Mouse (Mus musculus) midbrain, embryonic 16.5 days (tissue): Measurements from ENCODE around the gene Nipsnap1. TPM values are rescaled to one million over a fixed set of nuclear protein-coding genes. Genes with fewer than 3 reads are reported as not detected.

Source experiments
- ATAC-seq: fragments of 200-750 bp; cut with Nextera tagmentation; 2 replicates; pipeline ENCODE4 v1.8.0; 2017; ENCODE audit warnings: moderate TSS enrichment
- H3K27ac ChIP-seq: fragments of 300-500 bp; sonication (generic); 2 replicates; pipeline ENCODE4 v1.5.1; 2014; ENCODE audit warnings: mild to moderate bottlenecking, low read length, mixed read lengths
- H3K27me3 ChIP-seq: fragments of 300-500 bp; sonication (generic); 2 replicates; pipeline ENCODE4 v1.6.1; 2014; ENCODE audit warnings: low read depth, low read length, mixed read lengths; ENCODE audit not compliant: control insufficient read depth, insufficient read depth
- H3K36me3 ChIP-seq: fragments of 300-500 bp; sonication (generic); 2 replicates; pipeline ENCODE4 v1.6.1; 2014; ENCODE audit warnings: mild to moderate bottlenecking, low read length, moderate library complexity, mixed read lengths; ENCODE audit not compliant: control insufficient read depth, insufficient read depth
- H3K4me1 ChIP-seq: fragments of 300-500 bp; sonication (generic); 2 replicates; pipeline ENCODE4 v1.6.1; 2014; ENCODE audit warnings: mild to moderate bottlenecking, low read length, mixed read lengths; ENCODE audit not compliant: control insufficient read depth, insufficient read depth
- H3K4me2 ChIP-seq: fragments of 300-500 bp; sonication (generic); 2 replicates; pipeline ENCODE4 v1.6.1; 2014; ENCODE audit warnings: mild to moderate bottlenecking, low read length, mixed read lengths
- H3K4me3 ChIP-seq: fragments of 300-500 bp; sonication (generic); 2 replicates; pipeline ENCODE4 v1.5.1; 2014; ENCODE audit warnings: low read depth, mild to moderate bottlenecking, low read length, moderate library complexity, mixed read lengths
- H3K9ac ChIP-seq: fragments of 300-500 bp; sonication (generic); 2 replicates; pipeline ENCODE4 v1.6.1; 2014; ENCODE audit warnings: low read depth, low read length, mixed read lengths
- H3K9me3 ChIP-seq: fragments of 300-500 bp; sonication (generic); replicated peaks from 2 replicates; pipeline ENCODE4 v1.6.1; 2014; ENCODE audit warnings: mild to moderate bottlenecking, low read length, mixed read lengths; ENCODE audit not compliant: control insufficient read depth, poor library complexity, severe bottlenecking
- WGBS: fragments of 180-500 bp; shearing (Covaris S2); extraction: QIAGEN DNeasy Blood & Tissue Kit; methylation state at CpG from one replicate; pipeline ENCODE4 v1.1.7; 2014; 5-methylcytosine and 5-hydroxymethylcytosine counted together
- microRNA-seq: library from miRNA; unstranded; fragments of <30 nt; microRNA quantifications from one replicate; pipeline ENCODE4, GENCODE M21; 2017
- polyA plus RNA-seq: library from polyadenylated mRNA; unstranded; fragments of >200 nt; fragmentation: Nextera tagmentation; extraction: Ambion mirVana; gene quantifications from 2 replicates; pipeline ENCODE4 v1.2.1, GENCODE M21; 2015

The Nipsnap1 gene
- polyA plus RNA-seq, 1 experiment from 2014 or later, result 146 TPM

DNA sequence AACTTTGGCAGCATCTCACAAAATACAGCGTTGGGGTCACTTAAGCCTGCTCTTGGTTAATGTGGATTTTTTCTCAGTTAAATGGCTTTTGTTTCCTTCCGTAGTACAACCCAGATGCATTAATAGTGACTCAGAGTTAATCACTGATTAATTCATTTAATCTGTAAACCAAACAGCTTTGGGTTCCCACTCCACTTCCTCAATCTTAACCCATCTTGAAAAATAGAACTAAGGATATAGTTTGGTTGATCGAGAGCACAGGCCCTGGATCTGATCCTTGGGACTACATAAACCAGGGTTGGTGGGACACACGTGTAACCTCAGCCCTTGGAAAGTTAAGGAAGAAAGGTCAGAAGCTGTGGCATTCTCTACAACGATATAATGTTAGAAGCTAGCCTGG lies 62.5 kb downstream of the Nipsnap1 start:
- Histone ChIP-seq H3K4me1 (no peaks in the 10 kb centered on the region; the same call in 1 of the 2 replicates), H3K36me3 (no peaks in the 10 kb centered on the region), H3K4me2 (no peak overlapping the region), H3K4me3 (no peak overlapping the region), H3K9ac (no peak overlapping the region), H3K27ac (no peak overlapping the region), H3K27me3 (no peaks in the 10 kb centered on the region), H3K9me3 (no peaks in the 10 kb centered on the region)
- WGBS, result 85% methylated on average over 5 of the region's 5 CpGs
- no peak for ATAC-seq

Small RNA genes lying within 50 kb of the gene (microRNA-seq; reads per million reads assigned to microRNA genes)
- 1.6 reads per million for gene Mir6918

Other genes starting within 250 kb of the Nipsnap1 start
- gene Ascc2, start 236.2 kb upstream of the Nipsnap1 start, polyA plus RNA-seq, result 20.5 and 22.1 TPM in 2 replicates
- 525 and 569 TPM in 2 replicates for gene Uqcr10, start 169.6 kb upstream of the Nipsnap1 start, polyA plus RNA-seq
- gene Zmat5, start 169.3 kb upstream of the Nipsnap1 start, polyA plus RNA-seq, result 49.4 and 51.3 TPM in 2 replicates
- 1.1 and 1.2 TPM in 2 replicates for gene Cabp7, start 127.2 kb upstream of the Nipsnap1 start, polyA plus RNA-seq
- gene Nf2, start 24.4 kb upstream of the Nipsnap1 start, polyA plus RNA-seq, result 63.3 and 68.6 TPM in 2 replicates
- 57.9 and 64.1 TPM in 2 replicates for gene Thoc5, start 21.4 kb downstream of the Nipsnap1 start, polyA plus RNA-seq
- 3.7 and 4.3 TPM in 2 replicates for gene Nefh, start 74.1 kb downstream of the Nipsnap1 start, polyA plus RNA-seq
- gene Ap1b1, start 112.9 kb downstream of the Nipsnap1 start, polyA plus RNA-seq, result 104 and 108 TPM in 2 replicates
- 1.1 and 1.2 TPM in 2 replicates for gene Rasl10a, start 184.2 kb downstream of the Nipsnap1 start, polyA plus RNA-seq
- 19.5 and 20.6 TPM in 2 replicates for gene Gas2l1, start 191.4 kb downstream of the Nipsnap1 start, polyA plus RNA-seq
- 46.9 and 48.8 TPM in 2 replicates for gene Rhbdd3, start 225.0 kb downstream of the Nipsnap1 start, polyA plus RNA-seq
- gene Ewsr1, start 225.3 kb downstream of the Nipsnap1 start, polyA plus RNA-seq, result 548 and 592 TPM in 2 replicates